Comparison of ENCODE assay signal across 14 mouse cellular contexts in genomic region chr13:91876741-91877349, GRCm38 (mm10). TPM values are rescaled to one million over a fixed set of nuclear protein-coding genes. Genes with fewer than 3 reads are reported as not detected.
A peak's percentile ranks its signal among the peaks of the same experiment; 100 is the strongest.
DNase-seq lines count a peak whose midpoint lies in the region; ATAC-seq and TF ChIP-seq lines count a peak whose summit lies in the region.
"Had no signal": no experiment of that assay in that cellular context is flagged by ENCODE, and none has a peak within 500 bp of the region (broad histone marks: within the 10 kb centered on the region; RNA-seq: fewer than 3 reads in every experiment).

Gene Ckmt2 (minus strand): TSS chr13:91876885.

- DNase-seq in gastrocnemius, adult 2 months = peak; percentile 87
- DNase-seq in gastrocnemius, postnatal 36 days = peak; percentile 46 to 54
- DNase-seq in kidney, postnatal 10 days = peak; percentile 18
- no peak for DNase-seq in layer of hippocampus, postnatal 25 days (ENCODE audit: extremely low spot score in 1 of 2, low spot score in 1 of 2)
- no peak for DNase-seq in spleen, postnatal 14 days (ENCODE audit: low spot score in 2 of 2)
- DNase-seq in lung, postnatal 4 days = no peak
- no peak for DNase-seq in frontal cortex, postnatal 25 days (ENCODE audit: low spot score in 2 of 2)
- DNase-seq: cerebellum, adult 11-12 months had no signal

- no peaks in the 10 kb centered on the region for H3K36me3 ChIP-seq in heart, embryonic 16.5 days (ENCODE audit: control insufficient read depth, insufficient read depth)

- no peaks in the 10 kb centered on the region for H3K27me3 ChIP-seq in heart, embryonic 16.5 days (ENCODE audit: control insufficient read depth, insufficient read depth, low read length)

- peak within 1 kb of the TSS; percentile 53 for H3K4me2 ChIP-seq in heart, embryonic 16.5 days (ENCODE audit: low read depth, low read length)

- WGBS in heart, embryonic 16.5 days = 55% methylated on average over 5 of the region's 5 CpGs

- peaks cover 29% of the 10 kb centered on the region for H3K4me1 ChIP-seq in heart, embryonic 16.5 days (ENCODE audit: control insufficient read depth, insufficient read depth, low read length)

- intact Hi-C loops in gastrocnemius, adult 2 months (cut with DNase I) = no loop called here
- intact Hi-C loops in gastrocnemius, postnatal 36 days (cut with DNase I) = loop anchor here (5.0 kb wide), 1 partner anchor 70 kb away; the partner anchor contains the start of gene Zcchc9

- H3K9me3 ChIP-seq in heart, embryonic 16.5 days (replicated peaks; ENCODE audit: control insufficient read depth, low read length) = no peaks in the 10 kb centered on the region

- no peak for TF ChIP-seq CTCF in gastrocnemius, adult 2 months (IDR thresholded peaks at IDR 0.05)

- peak within 1 kb of the TSS; percentile 99 for H3K27ac ChIP-seq in gastrocnemius, adult 2 months
- H3K27ac ChIP-seq in heart, embryonic 16.5 days (ENCODE audit: low read length) = peak within 1 kb of the TSS; percentile 92
- H3K27ac ChIP-seq: hindbrain, postnatal 0 days; macrophage had no signal

- peak within 1 kb of the TSS; percentile 63 for H3K4me3 ChIP-seq in gastrocnemius, adult 2 months
- peak within 1 kb of the TSS; percentile 18 for H3K4me3 ChIP-seq in heart, embryonic 16.5 days (ENCODE audit: low read length)

- peak; percentile 58 for ATAC-seq in heart, embryonic 16.5 days (replicated peaks; ENCODE audit: extremely low read depth, insufficient read depth, low FRiP score)
- ATAC-seq: forebrain, embryonic 16.5 days; hindbrain, postnatal 0 days had no signal

- H3K9ac ChIP-seq in heart, embryonic 16.5 days (ENCODE audit: low read length) = peak within 1 kb of the TSS; percentile 57

RNA-seq across cellular contexts. Expression of gene Ckmt2, which starts in this region (rescaled TPM):
- total RNA-seq in gastrocnemius, adult 2 months (2021) = 1,000 to 10,000 TPM; 1,040 to 2,126 TPM
- 1,000 to 10,000 TPM; 1,250 to 1,613 TPM for total RNA-seq in gastrocnemius, postnatal 36 days (2021)
- polyA plus RNA-seq in heart, embryonic 16.5 days (2015; fragmentation: Nextera tagmentation; extraction: Ambion mirVana) = 83.5 and 94.8 TPM in 2 replicates
- under 1 TPM in 1 of 2 experiments, not detected in 1; 0.34 TPM for total RNA-seq in layer of hippocampus, postnatal 25 days (2021)
- total RNA-seq: hindbrain, postnatal 0 days had no signal
- polyA plus RNA-seq: embryonic facial prominence, embryonic 11.5 days; forebrain, embryonic 16.5 days; liver, adult 2 months; macrophage had no signal

Comparison
In these comparisons a context has a peak if more than half of its experiments do, and no peak if none do; other contexts are left out.
1. RNA of gene Ckmt2 (total RNA-seq): 1,040 to 2,126 TPM in gastrocnemius, adult 2 months and 1,250 to 1,613 TPM in gastrocnemius, postnatal 36 days; 0.34 TPM in layer of hippocampus, postnatal 25 days; every median in the first group is over 100 times any median in the second.
2. DNase-seq: peak in gastrocnemius, adult 2 months (single experiment), gastrocnemius, postnatal 36 days (2 of 2) and kidney, postnatal 10 days (single experiment); none in layer of hippocampus, postnatal 25 days (0 of 2), spleen, postnatal 14 days (0 of 2), lung, postnatal 4 days (0 of 2) and frontal cortex, postnatal 25 days (0 of 2).